Mouse (Mus musculus) limb, embryonic 12.5 days (tissue): Measurements from ENCODE around the gene Smurf1. TPM values are rescaled to one million over a fixed set of nuclear protein-coding genes. Genes with fewer than 3 reads are reported as not detected.

ENCODE experiments used
- ATAC-seq: fragments of 200-750 bp; cut with Nextera tagmentation; 2 replicates; pipeline ENCODE4 v1.8.0; 2017; ENCODE audit warnings: low read depth, moderate TSS enrichment; ENCODE audit not compliant: insufficient number of reproducible peaks, insufficient read depth, low FRiP score, low TSS enrichment
- H3K27ac ChIP-seq: fragments of 300-500 bp; sonication (generic); 2 replicates; pipeline ENCODE4 v1.5.1; 2016; ENCODE audit warnings: mild to moderate bottlenecking, moderate library complexity
- H3K27me3 ChIP-seq: fragments of 300-500 bp; sonication (generic); 2 replicates; pipeline ENCODE4 v1.6.1; 2016; ENCODE audit warnings: mild to moderate bottlenecking, moderate library complexity
- H3K36me3 ChIP-seq: fragments of 300-500 bp; sonication (generic); 2 replicates; pipeline ENCODE4 v1.6.1; 2016; ENCODE audit warnings: mild to moderate bottlenecking, moderate library complexity
- H3K4me1 ChIP-seq: fragments of 300-500 bp; sonication (generic); replicated peaks from 2 replicates; pipeline ENCODE4 v1.6.1; 2016
- H3K4me2 ChIP-seq: fragments of 300-500 bp; sonication (generic); 2 replicates; pipeline ENCODE4 v1.6.1; 2016; ENCODE audit warnings: mild to moderate bottlenecking, moderate library complexity
- H3K4me3 ChIP-seq: fragments of 300-500 bp; sonication (generic); replicated peaks from 2 replicates; pipeline ENCODE4 v1.5.1; 2016; ENCODE audit warnings: mild to moderate bottlenecking
- H3K9ac ChIP-seq: fragments of 300-500 bp; sonication (generic); replicated peaks from 2 replicates; pipeline ENCODE4 v1.6.1; 2016; ENCODE audit warnings: mild to moderate bottlenecking, moderate library complexity
- H3K9me3 ChIP-seq: fragments of 300-500 bp; sonication (generic); 2 replicates; pipeline ENCODE4 v1.6.1; 2016; ENCODE audit warnings: mild to moderate bottlenecking, moderate library complexity
- WGBS: fragments of 180-500 bp; shearing (Covaris S2); methylation state at CpG from one replicate; pipeline ENCODE4 v1.1.7; 2016; 5-methylcytosine and 5-hydroxymethylcytosine counted together
- polyA plus RNA-seq: library from polyadenylated mRNA; unstranded; fragments of >200 nt; fragmentation: Nextera tagmentation; extraction: Ambion mirVana; gene quantifications from 2 replicates; pipeline ENCODE4 v1.2.1, GENCODE M21; 2016

Smurf1 gene
- polyA plus RNA-seq, 1 experiment from 2014 or later = 23.3 TPM

DNA sequence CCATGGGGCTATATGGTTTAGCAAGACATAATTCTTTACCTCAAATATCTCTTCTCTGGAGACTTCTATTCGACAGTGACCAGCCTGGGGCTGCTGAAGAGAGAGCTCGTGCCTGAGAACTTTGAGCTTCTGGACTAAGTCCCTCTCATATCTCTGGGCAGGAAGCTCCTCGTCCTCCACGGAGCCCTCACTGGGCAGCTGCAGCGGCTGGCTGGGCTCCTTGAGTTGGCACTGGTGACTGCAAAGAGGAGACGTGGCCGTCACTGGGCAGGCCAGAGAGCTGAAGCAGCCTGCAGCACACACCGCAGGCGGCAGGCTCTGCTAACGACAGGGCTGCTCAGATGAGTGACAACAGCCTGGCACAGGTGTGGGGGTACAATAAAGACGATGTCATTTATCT lies 74.4 kb downstream of the Smurf1 start:
- ATAC-seq = no peak
- H3K4me1 ChIP-seq = no peaks in the 10 kb centered on the region
- no peaks in the 10 kb centered on the region for H3K27me3 ChIP-seq
- WGBS = 88% methylated on average over 11 of the region's 11 CpGs
- no peak overlapping the region for H3K9ac ChIP-seq
- H3K27ac ChIP-seq = no peak overlapping the region
- H3K4me3 ChIP-seq = no peak overlapping the region
- H3K4me2 ChIP-seq = no peak overlapping the region
- peaks cover 97% of the 10 kb centered on the region for H3K36me3 ChIP-seq
- peaks cover 6% of the 10 kb centered on the region; the same call in 1 of the 2 replicates for H3K9me3 ChIP-seq

DNA sequence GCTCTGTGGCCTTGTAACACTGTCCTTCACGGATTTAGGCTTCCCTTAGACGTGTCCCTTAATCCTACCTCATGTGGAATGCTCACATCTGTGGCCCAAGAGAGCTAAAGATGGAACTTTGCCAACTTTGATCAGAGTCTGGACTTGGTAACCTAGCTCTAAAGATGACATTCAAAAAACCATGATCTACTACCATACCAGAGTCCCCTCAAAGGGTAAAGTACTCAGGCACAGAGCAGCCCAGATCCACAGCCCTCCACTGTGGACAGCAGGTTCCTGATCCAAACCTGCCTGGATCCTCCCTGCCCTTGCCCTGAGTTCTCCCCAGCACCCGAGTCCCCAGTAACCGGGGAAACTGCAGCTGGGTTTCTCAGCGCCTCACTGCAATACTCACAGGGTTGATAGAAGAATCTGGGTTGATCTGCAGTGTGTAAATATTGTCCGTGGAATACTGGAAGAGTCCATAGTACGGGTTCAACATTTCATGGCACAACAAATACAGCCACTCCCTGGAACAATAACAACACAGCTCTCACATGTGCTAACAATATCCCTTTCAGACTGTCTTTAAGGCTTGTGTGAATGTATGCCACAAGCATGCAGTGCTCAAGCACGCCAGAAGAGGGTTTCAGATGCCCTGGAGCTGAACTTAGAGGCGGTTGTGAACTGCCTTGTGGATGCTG lies 79.5 kb downstream of the Smurf1 start:
- no peak for ATAC-seq

DNA sequence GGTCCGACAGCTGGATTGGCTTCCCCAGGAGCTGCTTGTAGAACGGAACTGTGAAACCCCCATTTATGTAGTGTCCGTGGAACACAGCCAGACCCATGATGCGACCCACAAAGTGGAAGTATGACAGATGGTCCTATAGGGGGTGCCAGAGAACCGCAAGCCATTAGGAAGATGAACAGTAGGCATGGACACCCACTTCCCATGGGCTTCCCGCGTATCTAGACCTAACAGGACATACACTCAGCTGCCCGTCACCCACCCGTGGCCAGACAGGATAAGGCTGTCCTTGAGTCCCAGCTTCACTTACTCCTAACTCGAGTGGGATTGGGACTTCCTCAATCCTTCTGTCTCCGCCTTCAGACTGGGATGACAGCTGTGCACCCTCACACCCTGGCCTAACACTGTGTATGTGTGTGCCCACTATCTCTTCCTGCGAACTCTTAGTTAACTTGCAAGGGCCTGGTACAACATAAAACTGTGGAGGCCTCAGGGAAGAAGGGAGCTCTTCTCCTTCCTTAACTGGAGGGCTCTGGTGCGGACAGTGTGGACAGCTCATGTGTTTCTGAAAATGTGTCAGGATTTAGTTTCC lies 80.9 kb downstream of the Smurf1 start:
- H3K4me1 ChIP-seq = no peaks in the 10 kb centered on the region
- peaks cover 6% of the 10 kb centered on the region; the same call in 1 of the 2 replicates for H3K9me3 ChIP-seq
- H3K4me3 ChIP-seq = no peak overlapping the region
- H3K27ac ChIP-seq = no peak overlapping the region
- no peak overlapping the region for H3K4me2 ChIP-seq
- no peaks in the 10 kb centered on the region for H3K27me3 ChIP-seq
- 84% methylated on average over 13 of the region's 13 CpGs for WGBS
- ATAC-seq = no peak
- H3K36me3 ChIP-seq = peaks cover 100% of the 10 kb centered on the region
- no peak overlapping the region for H3K9ac ChIP-seq

More for the DNA sequence above, 79.5 kb downstream of the Smurf1 start:
- Histone ChIP-seq H3K4me3 (no peak overlapping the region), H3K27ac (no peak overlapping the region), H3K9me3 (peaks cover 6% of the 10 kb centered on the region; the same call in 1 of the 2 replicates), H3K36me3 (peaks cover 100% of the 10 kb centered on the region), H3K4me1 (no peaks in the 10 kb centered on the region), H3K9ac (no peak overlapping the region), H3K27me3 (no peaks in the 10 kb centered on the region), H3K4me2 (no peak overlapping the region)
- WGBS = 91% methylated on average over 9 of the region's 9 CpGs

DNA sequence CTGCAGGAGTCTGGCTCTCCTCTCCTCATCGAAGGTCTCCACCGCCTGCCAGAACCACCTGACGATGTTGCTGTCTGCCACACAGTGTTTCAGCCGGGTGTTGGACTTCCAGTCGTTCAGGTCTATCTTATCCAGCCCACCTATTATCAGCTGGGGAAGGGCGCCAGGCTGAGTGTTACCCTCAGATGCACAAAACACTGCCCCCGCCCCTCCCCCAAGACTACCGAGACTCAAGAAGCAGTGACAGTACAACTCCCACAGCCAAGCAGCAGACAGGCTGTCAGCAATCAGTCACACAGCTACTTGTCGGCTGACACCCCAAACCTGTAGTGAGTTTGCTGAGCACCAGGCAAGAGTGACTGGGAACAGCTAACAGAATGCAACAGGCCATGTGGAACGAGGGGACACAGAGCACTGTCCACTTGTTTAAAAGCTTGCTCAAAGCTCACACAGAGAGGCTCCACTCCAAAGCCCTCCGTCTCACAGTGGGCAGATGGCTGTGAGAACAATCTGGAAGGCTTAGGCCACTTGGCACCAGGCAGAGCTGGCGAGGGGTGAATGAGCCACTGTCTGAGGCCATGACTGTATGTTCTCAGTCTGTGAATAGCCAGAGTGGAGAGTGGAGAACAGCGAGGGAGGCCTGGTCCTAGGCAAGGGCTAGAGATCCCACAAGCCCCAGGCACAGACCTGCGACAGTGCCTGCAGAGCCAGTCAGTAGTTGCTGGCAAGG lies 83.8 kb downstream of the Smurf1 start:
- Histone ChIP-seq H3K9ac (no peak overlapping the region), H3K27ac (no peak overlapping the region), H3K27me3 (no peaks in the 10 kb centered on the region), H3K4me1 (no peaks in the 10 kb centered on the region), H3K4me2 (no peak overlapping the region), H3K36me3 (peaks cover 99% of the 10 kb centered on the region), H3K4me3 (no peak overlapping the region), H3K9me3 (no peaks in the 10 kb centered on the region)
- no peak for ATAC-seq
- WGBS = 89% methylated on average over 14 of the region's 14 CpGs

DNA sequence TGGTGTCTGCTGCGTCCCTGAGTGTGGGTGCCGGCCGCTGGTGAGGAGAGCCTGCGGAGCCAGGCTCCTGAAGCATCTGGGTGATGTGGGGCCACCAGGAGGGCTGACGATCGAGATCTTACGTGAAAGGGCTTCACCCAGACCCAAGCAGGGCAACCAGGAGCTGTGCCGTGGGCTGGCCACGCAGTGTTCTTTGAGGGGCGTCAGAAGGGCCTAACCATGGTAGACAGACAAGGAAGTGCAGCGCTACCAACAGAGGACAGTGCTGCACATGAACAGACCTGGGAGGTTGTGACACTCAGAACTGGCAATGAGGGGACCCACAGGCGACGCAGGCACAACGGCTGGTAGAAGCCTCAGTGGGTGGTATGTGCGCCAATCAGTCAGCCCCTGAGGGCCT lies 88.6 kb downstream of the Smurf1 start:
- H3K27ac ChIP-seq = no peak overlapping the region
- no peak overlapping the region for H3K4me2 ChIP-seq
- no peak overlapping the region for H3K4me3 ChIP-seq
- ATAC-seq = no peak
- WGBS = 88% methylated on average over 15 of the region's 15 CpGs
- no peak overlapping the region for H3K9ac ChIP-seq
- H3K9me3 ChIP-seq = no peaks in the 10 kb centered on the region
- no peaks in the 10 kb centered on the region for H3K27me3 ChIP-seq
- H3K4me1 ChIP-seq = 0 out of 2 replicates have a peak, but pooled peaks cover 6% of the 10 kb centered on the region
- peaks cover 53% of the 10 kb centered on the region for H3K36me3 ChIP-seq

DNA sequence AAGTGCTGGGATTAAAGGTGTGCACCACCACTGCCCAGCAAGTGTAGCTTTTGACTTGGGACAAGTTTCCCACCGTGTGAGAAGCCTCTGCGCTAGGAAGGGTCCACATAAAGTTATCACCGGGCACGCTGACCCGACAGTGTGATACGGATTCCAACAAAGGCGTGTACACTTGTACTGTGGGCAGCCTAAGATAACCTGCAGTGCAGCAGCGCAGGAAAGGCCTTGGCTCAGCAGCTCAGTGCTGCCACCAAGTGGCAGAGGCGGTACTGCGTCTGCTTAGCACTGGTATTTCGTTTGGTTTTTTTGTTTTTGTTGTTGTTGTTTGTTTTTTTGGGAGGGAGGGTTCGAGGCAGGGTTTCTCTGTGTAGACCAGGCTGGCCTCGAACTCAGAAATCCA lies 89.8 kb downstream of the Smurf1 start:
- no peak overlapping the region for H3K4me2 ChIP-seq
- H3K27me3 ChIP-seq = no peaks in the 10 kb centered on the region
- H3K9me3 ChIP-seq = no peaks in the 10 kb centered on the region
- no peak for ATAC-seq
- H3K9ac ChIP-seq = no peak overlapping the region
- 16% methylated on average over 13 of the region's 13 CpGs for WGBS
- H3K4me1 ChIP-seq = 0 out of 2 replicates have a peak, but pooled peaks cover 9% of the 10 kb centered on the region
- no peak overlapping the region for H3K4me3 ChIP-seq
- no peak overlapping the region for H3K27ac ChIP-seq
- H3K36me3 ChIP-seq = peaks cover 41% of the 10 kb centered on the region

DNA sequence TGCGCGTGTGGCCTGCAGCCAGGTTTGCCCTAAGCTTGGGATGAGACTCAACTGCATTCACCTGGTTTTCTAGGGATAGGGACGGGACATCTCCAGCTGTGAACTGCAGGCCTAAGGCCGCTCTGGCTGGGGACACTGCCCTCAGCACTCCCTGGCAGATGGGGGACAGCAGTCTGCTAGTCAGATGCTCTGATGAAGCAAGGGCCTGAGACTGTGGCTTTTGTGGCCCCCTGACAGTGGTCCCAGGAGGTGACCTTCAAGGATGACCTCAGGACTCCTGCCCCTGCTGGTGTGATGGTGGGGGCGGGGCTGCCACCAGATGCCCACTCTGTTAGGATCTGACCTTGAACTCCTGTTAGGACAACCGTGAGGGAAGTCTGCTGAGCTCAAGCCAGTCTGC lies 90.4 kb downstream of the Smurf1 start:
- no peak overlapping the region for H3K4me3 ChIP-seq
- ATAC-seq = no peak

DNA sequence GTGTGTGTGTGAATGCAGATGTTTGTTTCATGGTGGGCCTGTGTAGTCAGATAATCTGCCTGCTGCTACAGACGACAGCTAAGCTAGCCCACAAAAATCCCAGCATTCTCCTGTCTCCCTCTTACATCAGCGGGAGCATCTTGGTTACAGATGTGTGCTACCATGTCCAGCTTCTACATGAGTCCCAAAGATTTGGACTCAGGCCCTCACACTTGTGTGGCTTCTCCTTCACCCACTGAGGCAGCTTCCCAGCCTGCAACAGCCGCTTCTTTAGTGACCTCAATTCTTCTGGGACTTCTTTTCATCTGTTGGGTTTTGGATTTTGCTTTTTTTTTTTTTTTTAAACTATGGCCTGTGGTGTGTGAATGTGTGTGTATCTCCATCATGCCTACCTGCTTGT lies 92.8 kb downstream of the Smurf1 start:
- Histone ChIP-seq H3K9ac (no peak overlapping the region), H3K36me3 (peaks cover 13% of the 10 kb centered on the region), H3K4me2 (no peak overlapping the region), H3K4me1 (peaks cover 20% of the 10 kb centered on the region), H3K4me3 (no peak overlapping the region), H3K27me3 (no peaks in the 10 kb centered on the region), H3K9me3 (no peaks in the 10 kb centered on the region), H3K27ac (peak overlapping the region; percentile 42; the same call in 1 of the 2 replicates)
- ATAC-seq = no peak
- WGBS = 70% methylated on average over 3 of the region's 3 CpGs

More for the DNA sequence above, 90.4 kb downstream of the Smurf1 start:
- Histone ChIP-seq H3K27me3 (no peaks in the 10 kb centered on the region), H3K4me1 (peaks cover 15% of the 10 kb centered on the region), H3K9ac (no peak overlapping the region), H3K27ac (no peak overlapping the region), H3K36me3 (peaks cover 35% of the 10 kb centered on the region), H3K4me2 (no peak overlapping the region), H3K9me3 (no peaks in the 10 kb centered on the region)
- 77% methylated on average over 6 of the region's 6 CpGs for WGBS

DNA sequence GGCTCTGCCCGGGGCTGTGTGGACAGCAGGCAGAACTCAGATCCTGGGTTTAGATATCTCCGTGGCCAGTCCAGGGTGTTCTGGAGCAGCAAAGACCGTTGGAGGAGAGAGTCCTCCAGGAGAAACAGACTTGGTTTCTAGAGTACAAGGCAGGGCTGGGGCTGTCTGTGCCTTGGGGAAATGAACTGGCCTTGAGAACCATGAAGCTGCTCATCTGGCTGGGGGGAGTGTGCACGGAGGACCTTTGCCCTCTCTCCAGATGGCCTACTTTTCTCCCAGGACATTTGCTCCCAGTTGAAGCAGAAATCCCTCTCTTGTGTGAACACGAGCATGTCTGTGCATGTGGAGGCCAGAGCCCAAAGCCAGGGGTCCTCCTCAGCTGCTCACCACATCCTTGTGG lies 93.3 kb downstream of the Smurf1 start:
- Histone ChIP-seq H3K36me3 (peaks cover 7% of the 10 kb centered on the region), H3K9me3 (no peaks in the 10 kb centered on the region), H3K9ac (no peak overlapping the region), H3K27ac (peak overlapping the region; percentile 42; the same call in 1 of the 2 replicates), H3K4me1 (peaks cover 20% of the 10 kb centered on the region), H3K4me3 (no peak overlapping the region), H3K27me3 (no peaks in the 10 kb centered on the region), H3K4me2 (no peak overlapping the region)
- 61% methylated on average over 5 of the region's 5 CpGs for WGBS
- ATAC-seq = no peak

DNA sequence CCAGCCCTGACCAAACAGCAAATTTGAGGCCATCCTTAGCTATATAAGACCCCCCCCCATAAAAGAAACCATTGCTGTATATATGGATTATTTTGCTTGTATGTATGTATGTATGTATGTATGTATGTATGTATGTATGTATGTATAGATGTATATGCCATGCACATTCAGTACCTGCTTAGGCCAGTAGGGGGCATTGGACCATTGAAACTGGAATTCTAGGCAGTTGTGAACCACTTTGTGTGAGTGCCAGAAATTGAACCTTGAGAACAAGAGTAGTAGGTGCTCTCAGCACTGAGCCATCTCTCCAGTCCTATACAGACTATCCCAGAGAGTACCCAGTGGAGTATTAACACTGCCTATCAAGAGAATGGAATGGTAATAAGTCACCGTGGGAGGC lies 93.9 kb downstream of the Smurf1 start:
- 97% methylated on average over 1 of the region's 1 CpGs for WGBS

DNA sequence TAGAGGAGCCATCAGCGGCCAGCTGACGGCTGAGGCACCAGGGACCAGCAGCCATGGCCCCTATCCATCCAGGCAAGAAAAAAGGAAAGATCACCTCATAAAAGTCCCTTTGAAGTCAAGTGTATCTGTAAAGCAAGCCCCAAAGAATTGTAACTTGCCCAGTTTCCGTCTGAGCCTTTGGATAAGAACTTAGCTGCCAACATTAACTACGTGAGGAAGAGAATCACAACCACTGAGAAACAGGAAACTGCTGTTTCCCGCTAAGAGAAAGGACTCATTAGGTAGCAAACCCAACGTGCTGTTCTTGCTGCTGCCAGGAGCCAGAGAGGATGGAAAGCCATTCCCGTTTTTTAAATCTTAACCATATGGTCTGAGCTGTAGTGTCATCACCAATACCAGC lies 94.9 kb downstream of the Smurf1 start:
- H3K9ac ChIP-seq = no peak overlapping the region
- no peaks in the 10 kb centered on the region for H3K36me3 ChIP-seq
- peaks cover 20% of the 10 kb centered on the region for H3K4me1 ChIP-seq
- 9% methylated on average over 7 of the region's 7 CpGs for WGBS
- no peaks in the 10 kb centered on the region for H3K27me3 ChIP-seq
- H3K27ac ChIP-seq = peak overlapping the region; percentile 36
- no peak for ATAC-seq
- H3K4me3 ChIP-seq = no peak overlapping the region
- H3K9me3 ChIP-seq = no peaks in the 10 kb centered on the region
- no peak overlapping the region for H3K4me2 ChIP-seq

More for the DNA sequence above, 93.9 kb downstream of the Smurf1 start:
- Histone ChIP-seq H3K27ac (no peak overlapping the region), H3K27me3 (no peaks in the 10 kb centered on the region), H3K36me3 (peaks cover 2% of the 10 kb centered on the region), H3K9ac (no peak overlapping the region), H3K4me2 (no peak overlapping the region), H3K4me1 (peaks cover 20% of the 10 kb centered on the region), H3K4me3 (no peak overlapping the region), H3K9me3 (no peaks in the 10 kb centered on the region)
- no peak for ATAC-seq
